Mouse (Mus musculus): ENCODE data around the gene Nckap5l. TPM values are rescaled to one million over a fixed set of nuclear protein-coding genes. Genes with fewer than 3 reads are reported as not detected.

Nckap5l gene
- polyA plus RNA-seq, 1 experiment: 18.6 TPM

DNA sequence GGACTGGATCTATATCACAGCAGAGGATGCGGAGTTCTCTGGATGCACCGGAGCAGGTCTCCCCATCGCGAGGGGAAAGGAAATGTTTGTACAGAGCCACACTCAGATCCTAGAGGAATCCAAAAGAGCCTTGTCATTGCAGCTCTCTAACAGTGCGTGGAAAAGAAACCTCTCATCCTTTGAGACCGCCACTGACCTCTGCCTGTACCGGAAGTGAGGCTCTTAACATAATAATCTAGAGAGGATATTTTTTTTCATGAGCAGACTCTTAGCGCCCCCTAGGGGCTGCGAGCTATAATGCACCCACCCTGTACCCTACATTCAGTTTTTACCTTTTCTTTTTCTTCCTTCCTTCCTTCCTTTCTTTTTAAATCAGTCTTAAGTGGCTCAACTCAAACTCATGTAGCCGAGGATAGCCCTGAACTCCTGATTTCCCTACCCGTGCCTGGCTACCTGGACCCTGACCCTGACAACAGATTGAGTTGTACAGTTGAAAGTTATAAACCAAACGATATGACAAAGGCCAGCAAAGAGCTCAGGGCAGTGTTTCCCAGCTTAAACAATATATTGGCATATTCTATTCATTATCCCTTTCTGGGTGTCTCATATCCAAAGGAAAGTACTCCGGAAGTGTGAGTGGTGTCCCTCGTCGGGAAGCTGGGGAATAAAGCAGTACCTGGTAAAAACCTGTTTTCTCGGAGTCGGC, 13.6 kb upstream of the Nckap5l start:
- no peak overlapping the region for H3K4me3 ChIP-seq (ENCODE audit: insufficient read depth, low read length)
- H3K4me1 ChIP-seq (ENCODE audit: control insufficient read depth, insufficient read depth, low read length): no peaks in the 10 kb centered on the region
- no peak for TF ChIP-seq CTCF (IDR thresholded peaks at IDR 0.05; ENCODE audit: borderline replicate concordance, insufficient read depth, low read length)
- no peak for TF ChIP-seq POLR2A (IDR thresholded peaks at IDR 0.05; ENCODE audit: low read depth, low read length)
- H3K27ac ChIP-seq (ENCODE audit: insufficient read depth, low read length): no peak overlapping the region

DNA sequence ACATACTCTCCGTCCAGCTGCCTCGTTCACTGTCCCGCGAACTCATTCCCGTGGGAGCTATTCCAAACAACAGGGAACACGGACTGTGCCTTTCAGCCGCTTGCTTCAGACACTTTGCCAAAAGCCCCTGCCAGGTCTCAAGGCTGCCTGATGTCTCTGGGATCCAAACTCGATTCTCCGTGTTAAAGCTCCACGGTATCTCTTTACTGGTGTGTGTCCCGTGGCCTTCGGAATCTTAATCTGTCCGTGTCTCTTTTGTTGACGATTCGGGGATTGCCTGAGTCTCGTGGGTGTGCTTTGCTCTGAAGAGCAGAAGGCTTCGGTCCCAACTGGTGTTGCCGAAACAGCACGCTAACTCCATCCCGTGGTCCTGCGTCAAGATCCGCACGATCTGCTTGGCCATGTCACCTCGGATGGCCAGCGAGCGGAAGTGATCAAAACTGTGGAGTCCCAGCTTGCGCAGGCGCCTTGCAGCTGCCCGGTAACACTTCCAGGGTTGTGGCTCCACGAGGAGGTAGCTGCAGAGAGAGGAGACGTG, 12.7 kb upstream of the Nckap5l start:
- no peaks in the 10 kb centered on the region for H3K4me1 ChIP-seq (ENCODE audit: control insufficient read depth, insufficient read depth, low read length)
- TF ChIP-seq POLR2A (IDR thresholded peaks at IDR 0.05; ENCODE audit: low read depth, low read length) (no peak), CTCF (IDR thresholded peaks at IDR 0.05; ENCODE audit: borderline replicate concordance, insufficient read depth, low read length) (no peak)
- H3K27ac ChIP-seq (ENCODE audit: insufficient read depth, low read length): no peak overlapping the region
- no peak overlapping the region for H3K4me3 ChIP-seq (ENCODE audit: insufficient read depth, low read length)

DNA sequence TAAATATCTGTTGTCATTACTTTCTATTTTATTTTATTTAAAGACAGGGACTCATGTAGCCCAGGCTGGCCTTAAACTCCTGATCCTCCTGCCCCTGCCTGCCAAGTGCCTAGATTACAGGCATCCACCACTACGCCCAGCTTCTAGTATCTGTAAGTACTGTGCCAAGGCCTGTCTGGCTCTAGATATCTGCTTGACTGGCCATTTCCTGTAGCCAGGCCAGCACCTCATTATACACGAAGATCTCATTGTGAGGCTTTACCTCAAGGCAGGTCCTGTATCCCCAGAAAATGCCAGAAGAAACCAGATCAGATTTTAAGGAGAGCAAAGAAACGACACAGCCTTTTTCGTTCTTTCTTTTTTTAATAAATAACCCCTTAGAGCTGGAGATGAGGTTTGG, 12.2 kb upstream of the Nckap5l start:
- TF ChIP-seq POLR2A (IDR thresholded peaks at IDR 0.05; ENCODE audit: low read depth, low read length): no peak
- no peak for TF ChIP-seq CTCF (IDR thresholded peaks at IDR 0.05; ENCODE audit: borderline replicate concordance, insufficient read depth, low read length)
- no peak overlapping the region for H3K4me3 ChIP-seq (ENCODE audit: insufficient read depth, low read length)
- no peak overlapping the region for H3K27ac ChIP-seq (ENCODE audit: insufficient read depth, low read length)
- H3K4me1 ChIP-seq (ENCODE audit: control insufficient read depth, insufficient read depth, low read length): no peaks in the 10 kb centered on the region

DNA sequence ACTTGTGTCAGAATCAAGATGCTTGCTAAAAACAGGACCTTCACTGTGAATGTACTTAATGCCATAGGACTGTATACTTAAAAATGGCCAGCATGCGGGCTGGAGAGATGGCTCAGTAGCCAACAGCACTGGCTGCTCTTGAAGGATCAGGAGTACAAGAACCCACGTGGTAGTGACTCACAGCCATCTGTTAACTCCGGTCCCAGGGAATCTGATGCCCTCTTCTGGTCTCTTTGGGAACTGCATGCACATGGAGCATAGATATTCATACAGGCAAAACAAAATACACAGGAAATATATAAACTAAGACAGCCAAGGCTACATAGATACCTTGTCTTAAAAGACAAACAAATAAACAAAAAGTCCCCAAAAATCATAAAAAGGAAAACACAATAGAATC, 11.5 kb upstream of the Nckap5l start:
- TF ChIP-seq POLR2A (IDR thresholded peaks at IDR 0.05; ENCODE audit: low read depth, low read length) (no peak), CTCF (IDR thresholded peaks at IDR 0.05; ENCODE audit: borderline replicate concordance, insufficient read depth, low read length) (no peak)
- Histone ChIP-seq H3K27ac (ENCODE audit: insufficient read depth, low read length) (no peak overlapping the region), H3K4me1 (ENCODE audit: control insufficient read depth, insufficient read depth, low read length) (no peaks in the 10 kb centered on the region), H3K4me3 (ENCODE audit: insufficient read depth, low read length) (no peak overlapping the region)

DNA sequence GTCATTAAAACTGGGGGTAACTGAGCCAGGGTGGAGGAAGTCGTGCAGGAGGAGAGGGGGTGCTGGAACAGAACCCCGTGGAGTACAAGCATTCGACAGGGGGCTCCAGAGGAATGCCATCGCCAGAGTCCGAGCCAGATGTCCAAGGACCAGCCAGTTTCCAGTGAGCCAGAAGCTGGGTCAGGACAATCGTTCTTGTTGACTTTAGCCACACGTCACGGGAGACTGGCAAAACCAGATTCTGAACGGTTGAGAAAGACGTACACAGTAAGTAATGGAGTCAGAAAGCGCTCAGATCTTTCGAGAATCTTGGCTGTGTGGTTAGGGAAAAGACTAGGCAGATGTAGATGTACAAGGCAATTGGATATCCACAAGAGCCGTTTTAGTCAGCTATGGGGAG, 5.6 kb upstream of the Nckap5l start:
- no peak overlapping the region for H3K4me3 ChIP-seq (ENCODE audit: insufficient read depth, low read length)
- no peak for TF ChIP-seq POLR2A (IDR thresholded peaks at IDR 0.05; ENCODE audit: low read depth, low read length)
- TF ChIP-seq CTCF (IDR thresholded peaks at IDR 0.05; ENCODE audit: borderline replicate concordance, insufficient read depth, low read length): no peak
- peak overlapping the region; percentile 13 for H3K27ac ChIP-seq (ENCODE audit: insufficient read depth, low read length)
- 0 out of 2 replicates have a peak, but pooled peaks cover 2% of the 10 kb centered on the region for H3K4me1 ChIP-seq (ENCODE audit: control insufficient read depth, insufficient read depth, low read length)

DNA sequence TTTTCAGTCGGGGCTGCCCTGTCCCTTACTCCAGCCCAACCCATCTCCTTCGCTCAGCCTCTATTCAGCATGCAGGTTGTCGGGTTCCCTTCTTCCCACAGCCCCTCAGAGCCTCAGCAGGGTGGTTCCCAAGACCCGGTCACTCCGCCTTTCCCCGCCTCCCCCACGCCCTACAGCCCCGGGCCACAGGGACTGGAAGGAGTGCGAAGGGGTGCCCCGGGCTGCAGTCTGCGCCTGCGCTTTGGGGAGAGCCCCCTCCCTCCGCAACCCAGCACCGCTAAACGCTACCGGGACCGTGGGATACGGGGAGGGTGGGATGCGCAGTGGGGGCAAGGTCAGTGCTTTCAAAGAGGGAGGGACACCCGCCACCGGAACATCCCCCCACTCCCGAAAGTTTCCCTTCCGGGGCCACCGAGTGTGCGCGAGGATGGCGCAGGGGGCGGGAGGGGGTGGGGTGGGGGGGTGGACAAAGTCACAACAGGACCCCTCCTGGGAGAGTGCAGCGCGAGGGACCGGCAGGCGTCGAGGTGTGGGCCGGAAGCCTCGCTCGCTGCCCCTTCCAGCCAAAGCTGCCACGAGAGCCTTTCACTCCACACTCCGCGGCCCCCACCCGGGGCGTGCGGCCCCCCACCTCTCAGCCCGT, 464 bp downstream of the Nckap5l start:
- no peak for TF ChIP-seq CTCF (IDR thresholded peaks at IDR 0.05; ENCODE audit: borderline replicate concordance, insufficient read depth, low read length)
- TF ChIP-seq POLR2A (IDR thresholded peaks at IDR 0.05; ENCODE audit: low read depth, low read length): peak; percentile 50; the same call in 1 of the 2 replicates
- peak overlapping the region; percentile 81 for H3K4me3 ChIP-seq (ENCODE audit: insufficient read depth, low read length)
- H3K27ac ChIP-seq (ENCODE audit: insufficient read depth, low read length): peak overlapping the region; percentile 42
- H3K4me1 ChIP-seq (ENCODE audit: control insufficient read depth, insufficient read depth, low read length): no peaks in the 10 kb centered on the region

DNA sequence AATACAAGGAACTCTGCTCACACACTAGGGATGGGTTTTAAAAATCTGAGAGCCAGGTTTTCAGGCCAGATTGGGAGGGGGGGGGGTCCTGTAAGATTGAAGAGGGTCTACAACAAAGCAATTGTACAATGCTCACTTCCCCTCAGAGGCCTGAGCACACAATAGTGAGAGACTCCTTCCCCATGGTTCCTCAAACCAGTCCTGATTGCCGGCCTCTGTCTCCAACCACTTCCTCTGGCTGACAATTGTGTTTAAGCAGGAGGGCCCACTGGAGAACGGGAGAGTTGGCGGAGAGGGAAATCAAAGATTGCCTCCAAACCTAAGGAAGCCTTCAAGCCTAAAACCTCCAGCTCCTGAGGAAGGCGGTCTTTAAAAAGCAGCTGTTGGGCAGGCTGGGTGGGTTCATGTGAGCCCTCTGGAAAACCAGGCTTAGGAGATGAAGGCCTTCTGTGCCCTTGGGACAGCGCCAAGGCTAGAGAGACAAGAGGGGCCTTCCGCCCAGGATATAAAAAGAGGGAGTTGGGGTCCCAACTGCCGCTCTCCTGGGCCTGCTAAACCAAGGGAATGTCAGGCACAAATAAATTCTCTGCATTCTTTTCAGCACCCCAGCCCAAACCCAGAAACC, 1.1 kb downstream of the Nckap5l start:
- H3K4me1 ChIP-seq (ENCODE audit: control insufficient read depth, insufficient read depth, low read length): no peaks in the 10 kb centered on the region
- peak overlapping the region; percentile 81 for H3K4me3 ChIP-seq (ENCODE audit: insufficient read depth, low read length)
- TF ChIP-seq POLR2A (IDR thresholded peaks at IDR 0.05; ENCODE audit: low read depth, low read length) (no peak), CTCF (IDR thresholded peaks at IDR 0.05; ENCODE audit: borderline replicate concordance, insufficient read depth, low read length) (no peak)
- peak overlapping the region; percentile 42 for H3K27ac ChIP-seq (ENCODE audit: insufficient read depth, low read length)

DNA sequence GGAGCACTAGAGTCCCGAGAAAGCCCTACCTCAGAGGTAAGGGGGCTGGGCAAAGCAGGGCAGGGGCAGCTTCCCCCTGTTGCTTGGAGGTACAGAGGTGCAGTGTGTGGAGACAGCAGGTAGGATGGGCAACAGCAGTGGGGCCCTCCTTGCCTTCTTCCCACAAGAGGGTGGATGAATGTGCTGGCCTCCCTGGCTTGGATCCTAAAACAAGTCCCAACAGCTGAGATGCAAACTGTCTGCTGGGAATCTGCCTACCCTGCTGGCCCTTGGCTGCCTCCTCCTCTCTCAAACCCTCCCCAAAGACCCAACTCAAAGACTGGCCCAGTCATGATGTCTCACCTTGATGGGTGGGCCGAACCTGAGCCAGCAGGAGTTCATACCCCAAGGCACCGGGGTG, 2.1 kb downstream of the Nckap5l start:
- Histone ChIP-seq H3K27ac (ENCODE audit: insufficient read depth, low read length) (no peak overlapping the region), H3K4me3 (ENCODE audit: insufficient read depth, low read length) (no peak overlapping the region; the same call in 1 of the 2 replicates), H3K4me1 (ENCODE audit: control insufficient read depth, insufficient read depth, low read length) (no peaks in the 10 kb centered on the region)
- no peak for TF ChIP-seq CTCF (IDR thresholded peaks at IDR 0.05; ENCODE audit: borderline replicate concordance, insufficient read depth, low read length)
- no peak for TF ChIP-seq POLR2A (IDR thresholded peaks at IDR 0.05; ENCODE audit: low read depth, low read length)

DNA sequence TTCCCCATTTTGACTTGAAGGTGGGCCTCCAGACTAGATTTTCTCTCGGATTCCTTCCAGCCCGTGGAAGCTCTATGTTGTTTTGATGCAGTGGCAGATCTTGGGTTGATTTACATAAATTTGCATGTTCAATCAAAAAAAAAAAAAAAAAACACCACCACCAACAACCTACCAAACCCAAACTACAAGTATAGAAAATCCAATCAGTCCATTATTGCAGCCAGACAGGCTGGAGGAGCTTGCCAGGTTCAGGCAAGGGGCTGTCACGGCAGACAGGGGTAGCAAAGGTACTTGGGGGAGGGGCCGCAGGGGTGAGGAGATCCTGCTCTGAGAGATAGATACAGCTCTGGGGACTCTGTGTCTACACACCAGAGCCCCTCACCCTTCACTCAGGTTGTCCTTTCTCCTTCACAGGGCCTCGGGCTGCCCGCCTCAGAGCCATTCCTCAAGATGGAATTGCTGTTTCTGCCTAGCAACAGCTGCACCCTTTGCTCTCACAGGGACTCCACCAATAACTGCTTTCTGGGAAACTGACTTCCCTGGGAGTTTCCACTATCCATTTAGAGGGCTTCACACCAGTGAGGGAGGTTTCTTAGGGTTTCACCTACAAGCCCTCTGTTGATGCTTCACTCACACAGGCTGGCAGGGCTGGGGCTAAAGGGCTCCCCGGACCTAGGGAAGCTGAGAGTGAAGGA, 2.8 kb downstream of the Nckap5l start:
- H3K4me1 ChIP-seq (ENCODE audit: control insufficient read depth, insufficient read depth, low read length): no peaks in the 10 kb centered on the region
- no peak overlapping the region for H3K27ac ChIP-seq (ENCODE audit: insufficient read depth, low read length)
- TF ChIP-seq CTCF (IDR thresholded peaks at IDR 0.05; ENCODE audit: borderline replicate concordance, insufficient read depth, low read length) (no peak), POLR2A (IDR thresholded peaks at IDR 0.05; ENCODE audit: low read depth, low read length) (no peak)
- H3K4me3 ChIP-seq (ENCODE audit: insufficient read depth, low read length): no peak overlapping the region
